Mouse (Mus musculus): ENCODE data around the gene 2010300C02Rik.
A peak's percentile ranks its signal among the peaks of the same experiment; 100 is the strongest.
"Not testable (repeated sequence)": the region's sequence is repeated elsewhere in the genome, so short reads cannot be mapped to it uniquely, and the experiment has no call there.

Gene 2010300C02Rik

GRCm38 (mm10) chr1:37719761-37720640 is at the start of gene 2010300C02Rik:
2010300C02Rik (minus strand) TSS chr1:37720085.
- DNase-seq (ENCODE audit: low read depth, low spot score), result peak; percentile 61

GRCm38 (mm10) chr1:37759407-37759806 is 39.5 kb upstream of the 2010300C02Rik start:
- no peak for DNase-seq (ENCODE audit: low read depth, low spot score)

GRCm38 (mm10) chr1:37744650-37745259 is 24.9 kb upstream of the 2010300C02Rik start:
- DNase-seq (ENCODE audit: low read depth, low spot score), result no peak

- no peak for DNase-seq (ENCODE audit: low read depth, low spot score)
Measured at GRCm38 (mm10) chr1:37742602-37743270, 22.9 kb upstream of the 2010300C02Rik start.

GRCm38 (mm10) chr1:37742126-37742525 is 22.2 kb upstream of the 2010300C02Rik start:
- DNase-seq (ENCODE audit: low read depth, low spot score), result no peak

- DNase-seq (ENCODE audit: low read depth, low spot score), result no peak
Measured at GRCm38 (mm10) chr1:37740161-37740802, 20.4 kb upstream of the 2010300C02Rik start.

GRCm38 (mm10) chr1:37738895-37739294 is 19.0 kb upstream of the 2010300C02Rik start:
- no peak for DNase-seq (ENCODE audit: low read depth, low spot score)

- no peak for DNase-seq (ENCODE audit: low read depth, low spot score)
Measured at GRCm38 (mm10) chr1:37737045-37737444, 17.2 kb upstream of the 2010300C02Rik start.

- DNase-seq (ENCODE audit: low read depth, low spot score), result no peak
Measured at GRCm38 (mm10) chr1:37735932-37736331, 16.0 kb upstream of the 2010300C02Rik start.

GRCm38 (mm10) chr1:37734841-37735240 is 15.0 kb upstream of the 2010300C02Rik start:
- no peak for DNase-seq (ENCODE audit: low read depth, low spot score)

GRCm38 (mm10) chr1:37729353-37729752 is 9.5 kb upstream of the 2010300C02Rik start:
- DNase-seq (ENCODE audit: low read depth, low spot score), result no peak

- DNase-seq (ENCODE audit: low read depth, low spot score), result no peak
Measured at GRCm38 (mm10) chr1:37728053-37728452, 8.2 kb upstream of the 2010300C02Rik start.

GRCm38 (mm10) chr1:37727186-37727585 is 7.3 kb upstream of the 2010300C02Rik start:
- DNase-seq (ENCODE audit: low read depth, low spot score), result no peak

GRCm38 (mm10) chr1:37726426-37726825 is 6.5 kb upstream of the 2010300C02Rik start:
- DNase-seq (ENCODE audit: low read depth, low spot score), result no peak

- DNase-seq (ENCODE audit: low read depth, low spot score), result no peak
Measured at GRCm38 (mm10) chr1:37725880-37726279, 6.0 kb upstream of the 2010300C02Rik start.

GRCm38 (mm10) chr1:37721092-37721491 is 1.2 kb upstream of the 2010300C02Rik start:
- DNase-seq (ENCODE audit: low read depth, low spot score), result no peak

GRCm38 (mm10) chr1:37719030-37719723 is 708 bp downstream of the 2010300C02Rik start:
- no peak for DNase-seq (ENCODE audit: low read depth, low spot score)

GRCm38 (mm10) chr1:37718516-37718915 is 1.4 kb downstream of the 2010300C02Rik start:
- DNase-seq (ENCODE audit: low read depth, low spot score), result no peak

- DNase-seq (ENCODE audit: low read depth, low spot score), result no peak
Measured at GRCm38 (mm10) chr1:37717415-37718195, 2.3 kb downstream of the 2010300C02Rik start.

- not testable (repeated sequence) for DNase-seq (ENCODE audit: low read depth, low spot score)
Measured at GRCm38 (mm10) chr1:37712357-37712737, 7.5 kb downstream of the 2010300C02Rik start.

Measured in retina, postnatal 7 days (tissue).